8 mouse cellular contexts compared by ENCODE assay signal in the genomic region with DNA sequence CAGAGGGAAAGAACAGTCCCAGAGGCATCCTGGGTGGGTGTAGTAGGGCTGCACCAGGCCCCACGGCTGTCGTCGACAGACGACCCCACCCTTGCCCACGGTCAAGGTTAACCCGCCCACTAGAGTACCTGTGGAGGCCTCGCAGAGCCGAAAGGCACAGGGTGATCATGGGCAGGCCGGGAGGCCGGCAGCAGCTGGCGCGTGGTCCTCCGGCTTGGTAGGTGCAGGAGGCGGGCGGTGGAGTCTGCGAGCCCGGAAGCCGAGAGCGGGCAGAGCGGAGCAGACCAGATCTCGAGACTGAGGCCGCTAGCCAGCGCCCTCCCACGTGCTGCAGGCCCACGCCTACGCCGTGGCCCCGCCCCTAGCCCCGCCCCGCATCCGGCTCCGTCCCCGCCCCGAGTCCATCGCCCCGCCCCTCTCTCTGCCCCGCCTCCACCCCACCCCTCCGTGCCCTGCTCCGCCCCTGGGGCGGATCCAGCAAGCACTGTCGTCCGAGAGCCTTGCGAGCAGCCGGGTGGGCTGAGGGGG. TPM values are rescaled to one million over a fixed set of nuclear protein-coding genes. Genes with fewer than 3 reads are reported as not detected.
DNase-seq lines count a peak whose midpoint lies in the region; ATAC-seq and TF ChIP-seq lines count a peak whose summit lies in the region.

A gene (minus strand): TSS at position 327 of the 528 bp plus-strand sequence.
A gene (plus strand): TSS at position 454 of the 528 bp plus-strand sequence.

- peak within 1 kb of the TSS; percentile 82 for H3K4me2 ChIP-seq in lung, embryonic 14.5 days

- peak; percentile 91 to 92 for ATAC-seq in hematopoietic stem cell, adult 5-6 weeks (replicated peaks in 1 of 2; ENCODE audit: insufficient read depth in 1 of 2, low FRiP score in 2 of 2, low TSS enrichment in 1 of 2, low read depth in 1 of 2, poor library complexity in 2 of 2, severe bottlenecking in 2 of 2)
- ATAC-seq in lung, embryonic 14.5 days (ENCODE audit: insufficient read depth) = peak; percentile 98

- TF ChIP-seq POLR2A in olfactory bulb, adult 2 months (IDR thresholded peaks at IDR 0.05; ENCODE audit: insufficient read depth, low read depth, low read length) = no peak

- H3K4me1 ChIP-seq in lung, embryonic 14.5 days (ENCODE audit: insufficient read depth) = no peaks in the 10 kb centered on the region
- H3K4me1 ChIP-seq in olfactory bulb, adult 2 months (ENCODE audit: control insufficient read depth, insufficient read depth, low read length) = peaks cover 6% of the 10 kb centered on the region

- WGBS in lung, embryonic 14.5 days = 0% methylated on average over 29 of the region's 44 CpGs
- under 1% methylated on average over 41 of the region's 44 CpGs for WGBS in olfactory bulb, adult 2 months

- H3K27me3 ChIP-seq in lung, embryonic 14.5 days (ENCODE audit: insufficient read depth, low read length) = no peaks in the 10 kb centered on the region

- peak within 1 kb of the TSS; percentile 80 for H3K4me3 ChIP-seq in lung, embryonic 14.5 days (ENCODE audit: low read depth, low read length)
- peak within 1 kb of the TSS; percentile 84 for H3K4me3 ChIP-seq in olfactory bulb, adult 2 months (ENCODE audit: insufficient read depth, low read depth, low read length)

- no peaks in the 10 kb centered on the region for H3K36me3 ChIP-seq in lung, embryonic 14.5 days (ENCODE audit: insufficient read depth)

- peak within 1 kb of the TSS; percentile 72 for H3K9ac ChIP-seq in lung, embryonic 14.5 days

- no peaks in the 10 kb centered on the region for H3K9me3 ChIP-seq in lung, embryonic 14.5 days (ENCODE audit: low read depth, low read length)

- DNase-seq in MN1 (ENCODE audit: low spot score) = peak; percentile 94
- peak; percentile 72 for DNase-seq in cerebellum, adult 8-10 months
- peak; percentile 86 for DNase-seq in forelimb bud, embryonic 11.5 days (ENCODE audit: low read depth, low spot score)
- DNase-seq in layer of hippocampus, adult 8-10 months (ENCODE audit: low spot score in 2 of 2) = peak; percentile 66 to 80
- peak; percentile 95 for DNase-seq in lung, embryonic 14.5 days
- DNase-seq in thymus, adult 18-20 months = peak; percentile 73 to 75

- no peak for TF ChIP-seq CTCF in lung, embryonic 14.5 days (IDR thresholded peaks at IDR 0.05; ENCODE audit: low read depth)
- TF ChIP-seq CTCF in olfactory bulb, adult 2 months (IDR thresholded peaks at IDR 0.05; ENCODE audit: insufficient read depth, low read depth, low read length) = no peak

- peak within 1 kb of the TSS; percentile 72; the same call in 1 of the 2 replicates for H3K27ac ChIP-seq in lung, embryonic 14.5 days (ENCODE audit: low read depth)
- peak within 1 kb of the TSS; percentile 59; the same call in 1 of the 2 replicates for H3K27ac ChIP-seq in olfactory bulb, adult 2 months (ENCODE audit: insufficient read depth, low read depth, low read length)

RNA-seq across cellular contexts. Expression of the first gene that starts in this region (rescaled TPM):
- 21.4 and 24.6 TPM in 2 replicates for total RNA-seq in hematopoietic stem cell, adult 5-6 weeks (2017)
- 10 to 100 TPM; 19.4 to 28.1 (median 23.6) TPM for total RNA-seq in layer of hippocampus, adult 8-10 months (2022)
- 23.3 and 24.8 TPM in 2 replicates for polyA plus RNA-seq in lung, embryonic 14.5 days (2014; fragmentation: Nextera tagmentation; extraction: Ambion mirVana)
- not detected in 2 replicates for polyA plus RNA-seq in olfactory bulb, adult 2 months (2012; ENCODE audit: insufficient read depth, insufficient read length, low replicate concordance, missing spikeins)

RNA-seq across cellular contexts. Expression of the second gene that starts in this region (rescaled TPM):
- total RNA-seq in hematopoietic stem cell, adult 5-6 weeks (2017) = not detected in 2 replicates
- total RNA-seq in layer of hippocampus, adult 8-10 months (2022) = 10 to 100 TPM; 75.3 to 86.2 (median 80.2) TPM
- polyA plus RNA-seq in lung, embryonic 14.5 days (2014; fragmentation: Nextera tagmentation; extraction: Ambion mirVana) = 5.5 and 6.3 TPM in 2 replicates
- polyA plus RNA-seq in olfactory bulb, adult 2 months (2012; ENCODE audit: insufficient read depth, insufficient read length, low replicate concordance, missing spikeins) = 133 TPM in 1 of 2 replicates, not detected in the other

Comparison
In these comparisons a context has a peak if more than half of its experiments do, and no peak if none do; other contexts are left out.
1. Peak in every context shown above with its lines: DNase-seq, ATAC-seq, H3K4me3 ChIP-seq and H3K27ac ChIP-seq.
2. RNA of the second gene that starts in this region (total RNA-seq): 75.3 to 86.2 TPM in layer of hippocampus, adult 8-10 months; not detected in hematopoietic stem cell, adult 5-6 weeks; every median in the first group is over 10 times any median in the second.
3. RNA of the first gene that starts in this region (polyA plus RNA-seq): 23.3 to 24.8 TPM in lung, embryonic 14.5 days; not detected in olfactory bulb, adult 2 months; every median in the first group is over 10 times any median in the second.